8 mouse cellular contexts compared by ENCODE assay signal in genomic region chr17:83277117-83277947, GRCm38 (mm10).
DNase-seq lines count a peak whose midpoint lies in the region; ATAC-seq lines count a peak whose summit lies in the region.

No protein-coding gene starts in this region.

- H3K9me3 ChIP-seq in embryonic facial prominence, embryonic 15.5 days (replicated peaks) = no peaks in the 10 kb centered on the region

- H3K36me3 ChIP-seq in embryonic facial prominence, embryonic 15.5 days = no peaks in the 10 kb centered on the region

- peak; percentile 78 for DNase-seq in right cerebral cortex, adult 18-20 months
- DNase-seq in right cerebral cortex, postnatal 4 days = no peak
- peak; percentile 75 to 81 for DNase-seq in heart, postnatal 10 days
- DNase-seq in kidney, postnatal 25 days = peak; percentile 60 to 78
- DNase-seq in lung, postnatal 25 days (ENCODE audit: low spot score) = peak; percentile 67
- DNase-seq in retina, postnatal 1 day = peak; percentile 71
- DNase-seq in yolk sac, embryonic 10.5 days (ENCODE audit: low spot score) = peak; percentile 74

- peak overlapping the region; percentile 82 for H3K4me2 ChIP-seq in embryonic facial prominence, embryonic 15.5 days (replicated peaks)

- peaks cover 35% of the 10 kb centered on the region for H3K4me1 ChIP-seq in embryonic facial prominence, embryonic 15.5 days

- peaks cover 9% of the 10 kb centered on the region; the same call in 1 of the 2 replicates for H3K27me3 ChIP-seq in embryonic facial prominence, embryonic 15.5 days

- H3K4me3 ChIP-seq in embryonic facial prominence, embryonic 15.5 days (replicated peaks) = peak overlapping the region; percentile 16

- H3K27ac ChIP-seq in embryonic facial prominence, embryonic 15.5 days (replicated peaks) = peak overlapping the region; percentile 76

- H3K9ac ChIP-seq in embryonic facial prominence, embryonic 15.5 days = no peak overlapping the region

- intact Hi-C loops in heart, postnatal 10 days (cut with DNase I) = loop anchor here (2.0 to 10.0 kb wide), 4 partner anchors 45 to 457 kb away; partner anchors contain the start of gene Eml4

- peak; percentile 12; the same call in 1 of the 2 replicates for ATAC-seq in embryonic facial prominence, embryonic 15.5 days (ENCODE audit: insufficient number of reproducible peaks, low FRiP score, low TSS enrichment, low read depth)

- WGBS in embryonic facial prominence, embryonic 15.5 days = 26% methylated on average over 26 of the region's 26 CpGs
